Mouse (Mus musculus) intestine, postnatal 0 days (tissue): ENCODE results near the gene Dnmt1. TPM values are rescaled to one million over a fixed set of nuclear protein-coding genes. Genes with fewer than 3 reads are reported as not detected.
A peak's percentile ranks its signal among the peaks of the same experiment; 100 is the strongest.

ENCODE experiments used
- ATAC-seq: fragments of 200-750 bp; cut with Nextera tagmentation; 2 replicates; pipeline ENCODE4 v1.8.0; 2017; ENCODE audit warnings: mild to moderate bottlenecking, moderate TSS enrichment, moderate library complexity
- H3K27ac ChIP-seq: fragments of 300-500 bp; sonication (generic); 2 replicates; pipeline ENCODE4 v1.5.1; 2014; ENCODE audit warnings: mild to moderate bottlenecking, low read depth, low read length, moderate library complexity
- H3K27me3 ChIP-seq: fragments of 300-500 bp; sonication (generic); replicated peaks from 2 replicates; pipeline ENCODE4 v1.6.1; 2014; ENCODE audit warnings: low read length, mixed read lengths; ENCODE audit not compliant: control insufficient read depth, insufficient read depth
- H3K36me3 ChIP-seq: fragments of 300-500 bp; sonication (generic); 2 replicates; pipeline ENCODE4 v1.6.1; 2014; ENCODE audit warnings: mild to moderate bottlenecking, moderate library complexity; ENCODE audit not compliant: control insufficient read depth, insufficient read depth
- H3K4me1 ChIP-seq: fragments of 300-500 bp; sonication (generic); replicated peaks from 2 replicates; pipeline ENCODE4 v1.6.1; 2014; ENCODE audit warnings: antibody characterized with exemption, low read length, mixed read lengths; ENCODE audit not compliant: control insufficient read depth, insufficient read depth
- H3K4me2 ChIP-seq: fragments of 300-500 bp; sonication (generic); replicated peaks from 2 replicates; pipeline ENCODE4 v1.6.1; 2014; ENCODE audit warnings: low read depth, mild to moderate bottlenecking, moderate library complexity
- H3K4me3 ChIP-seq: fragments of 300-500 bp; sonication (generic); 2 replicates; pipeline ENCODE4 v1.5.1; 2014; ENCODE audit warnings: low read depth, low read length
- H3K9ac ChIP-seq: fragments of 300-500 bp; sonication (generic); 2 replicates; pipeline ENCODE4 v1.6.1; 2014; ENCODE audit warnings: mild to moderate bottlenecking, low read depth, low read length
- H3K9me3 ChIP-seq: fragments of 300-500 bp; sonication (generic); 2 replicates; pipeline ENCODE4 v1.6.1; 2016; ENCODE audit warnings: mixed run types; ENCODE audit not compliant: control insufficient read depth
- CTCF ChIP-seq: sonication (generic); IDR thresholded peaks from 2 replicates; pipeline ENCODE4 v1.5.1; 2016; ENCODE audit warnings: low read depth, mild to moderate bottlenecking, control low read depth, antibody characterized with exemption, moderate library complexity
- WGBS: fragments of 180-500 bp; shearing (Covaris S2); extraction: QIAGEN DNeasy Blood & Tissue Kit; methylation state at CpG from one replicate; pipeline ENCODE4 v1.1.7; 2014; 5-methylcytosine and 5-hydroxymethylcytosine counted together
- polyA plus RNA-seq: library from polyadenylated mRNA; unstranded; fragments of >200 nt; fragmentation: Nextera tagmentation; extraction: Ambion mirVana; gene quantifications from 2 replicates; pipeline ENCODE4 v1.2.1, GENCODE M21; 2015

Gene Dnmt1
- polyA plus RNA-seq, 1 experiment from 2014 or later: 19.2 TPM

DNA sequence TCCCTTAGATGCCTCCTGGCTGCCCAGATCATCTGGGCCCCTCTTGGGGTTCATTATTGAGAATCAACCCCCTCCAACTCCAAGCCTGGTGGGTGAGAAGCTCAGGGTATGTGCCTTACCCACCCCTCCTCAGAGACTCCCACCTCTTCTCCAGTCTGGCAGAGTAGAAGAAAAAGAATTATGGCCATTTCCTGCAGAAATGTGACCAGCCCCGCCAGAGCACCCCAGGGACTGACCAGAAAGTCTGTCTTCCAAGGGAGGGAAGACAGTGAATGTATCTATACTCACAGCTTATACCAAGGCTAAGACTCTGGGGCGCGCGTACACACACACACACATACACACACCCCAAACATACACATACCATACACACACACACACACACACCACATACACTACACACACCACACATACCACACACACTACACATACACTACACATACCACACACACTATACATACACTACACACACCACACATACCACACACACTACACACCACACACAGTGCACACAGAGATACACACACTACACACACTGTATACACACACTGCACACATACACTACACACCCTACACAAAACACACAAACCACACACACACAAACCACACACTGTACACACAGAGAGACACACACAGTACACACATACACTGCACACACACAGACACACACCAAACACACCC lies 13.5 kb upstream of the Dnmt1 start:
- no peak overlapping the region for H3K9ac ChIP-seq
- ATAC-seq: no peak

GRCm38 (mm10) chr9:20972141-20972992 lies 12.7 kb upstream of the Dnmt1 start:
- 38% methylated on average over 28 of the region's 28 CpGs for WGBS
- peak overlapping the region; percentile 83 for H3K27ac ChIP-seq
- H3K4me2 ChIP-seq: peak overlapping the region; percentile 40
- peaks cover 9% of the 10 kb centered on the region for H3K4me1 ChIP-seq
- H3K36me3 ChIP-seq: peaks cover 17% of the 10 kb centered on the region
- no peaks in the 10 kb centered on the region for H3K27me3 ChIP-seq
- TF ChIP-seq CTCF: no peak
- H3K4me3 ChIP-seq: 0 out of 2 replicates have a peak overlapping the region, but pooled peaks have one; percentile 1
- no peak overlapping the region for H3K9ac ChIP-seq
- ATAC-seq: 0 out of 2 replicates have a peak, but pooled peaks have one; percentile 8
- H3K9me3 ChIP-seq: no peaks in the 10 kb centered on the region

More for the DNA sequence above, 13.5 kb upstream of the Dnmt1 start:
- WGBS: 67% methylated on average over 4 of the region's 4 CpGs
- Histone ChIP-seq H3K9me3 (no peaks in the 10 kb centered on the region), H3K27ac (no peak overlapping the region; the same call in 1 of the 2 replicates), H3K4me3 (no peak overlapping the region), H3K4me1 (peaks cover 9% of the 10 kb centered on the region), H3K4me2 (peak overlapping the region; percentile 40; the same call in 1 of the 2 replicates), H3K27me3 (no peaks in the 10 kb centered on the region), H3K36me3 (peaks cover 9% of the 10 kb centered on the region; the same call in 1 of the 2 replicates)
- no peak for TF ChIP-seq CTCF

DNA sequence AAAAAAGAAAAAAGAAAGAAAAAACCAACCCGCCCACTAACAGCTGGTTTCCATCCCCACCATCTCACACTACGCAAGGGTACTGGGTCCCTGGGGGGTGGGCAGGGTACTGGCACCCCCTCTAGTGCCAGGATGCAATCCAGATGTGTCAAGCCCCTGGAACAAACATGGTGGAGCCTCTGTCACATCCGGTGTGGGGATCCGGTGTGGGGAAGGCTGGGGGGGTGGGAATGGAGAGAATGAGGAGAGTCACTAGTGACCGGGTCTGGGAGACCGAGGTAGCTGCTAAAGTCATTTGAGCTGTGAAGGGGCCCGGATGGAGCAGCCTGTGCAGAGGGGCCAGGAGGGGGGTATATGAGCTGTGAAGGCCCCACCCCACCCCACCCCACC lies 12.1 kb upstream of the Dnmt1 start:
- peaks cover 23% of the 10 kb centered on the region for H3K36me3 ChIP-seq
- WGBS: 51% methylated on average over 7 of the region's 7 CpGs
- TF ChIP-seq CTCF: no peak
- peak overlapping the region; percentile 40; the same call in 1 of the 2 replicates for H3K4me2 ChIP-seq
- no peaks in the 10 kb centered on the region for H3K27me3 ChIP-seq
- ATAC-seq: no peak
- peaks cover 9% of the 10 kb centered on the region for H3K4me1 ChIP-seq
- H3K4me3 ChIP-seq: no peak overlapping the region
- no peaks in the 10 kb centered on the region for H3K9me3 ChIP-seq
- H3K27ac ChIP-seq: peak overlapping the region; percentile 83
- H3K9ac ChIP-seq: no peak overlapping the region

- H3K4me2 ChIP-seq: no peak overlapping the region
- no peak for TF ChIP-seq CTCF
- H3K27me3 ChIP-seq: no peaks in the 10 kb centered on the region
- H3K9ac ChIP-seq: no peak overlapping the region
- H3K36me3 ChIP-seq: peaks cover 28% of the 10 kb centered on the region
- no peak overlapping the region for H3K4me3 ChIP-seq
- WGBS: 74% methylated on average over 5 of the region's 5 CpGs
- no peak for ATAC-seq
- no peak overlapping the region for H3K27ac ChIP-seq
- no peaks in the 10 kb centered on the region for H3K9me3 ChIP-seq
- H3K4me1 ChIP-seq: no peaks in the 10 kb centered on the region
Observed at GRCm38 (mm10) chr9:20966747-20967146, 7.1 kb upstream of the Dnmt1 start.

DNA sequence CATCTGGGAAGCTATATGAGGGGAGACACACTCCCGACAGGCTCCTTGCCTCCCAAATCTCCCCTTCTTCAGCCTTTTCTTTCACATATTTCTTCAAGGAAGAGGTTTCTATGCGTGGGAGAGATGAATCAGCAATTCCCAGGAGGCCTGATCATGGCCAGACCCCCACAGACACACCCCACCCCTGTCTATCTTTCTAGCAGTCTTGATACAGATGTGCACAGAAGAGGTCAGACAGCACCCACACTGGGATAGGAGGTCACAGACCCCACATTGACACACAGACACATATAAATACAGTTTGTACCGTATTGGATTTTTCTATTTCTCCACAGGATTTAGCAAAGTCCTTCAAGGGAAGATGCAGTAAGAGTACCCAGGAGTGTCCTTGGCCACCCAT lies 6.3 kb upstream of the Dnmt1 start:
- no peaks in the 10 kb centered on the region for H3K27me3 ChIP-seq
- no peak overlapping the region for H3K4me3 ChIP-seq
- no peak overlapping the region for H3K27ac ChIP-seq
- WGBS: 81% methylated on average over 3 of the region's 3 CpGs
- TF ChIP-seq CTCF: no peak
- H3K4me2 ChIP-seq: no peak overlapping the region
- H3K36me3 ChIP-seq: peaks cover 28% of the 10 kb centered on the region
- ATAC-seq: no peak
- H3K4me1 ChIP-seq: no peaks in the 10 kb centered on the region
- no peaks in the 10 kb centered on the region for H3K9me3 ChIP-seq
- no peak overlapping the region for H3K9ac ChIP-seq

GRCm38 (mm10) chr9:20965606-20966005 lies 5.9 kb upstream of the Dnmt1 start:
- H3K4me3 ChIP-seq: no peak overlapping the region
- no peak overlapping the region for H3K4me2 ChIP-seq
- WGBS: 78% methylated on average over 4 of the region's 4 CpGs
- no peaks in the 10 kb centered on the region for H3K27me3 ChIP-seq
- H3K4me1 ChIP-seq: no peaks in the 10 kb centered on the region
- H3K9ac ChIP-seq: no peak overlapping the region
- no peak overlapping the region for H3K27ac ChIP-seq
- TF ChIP-seq CTCF: no peak
- ATAC-seq: no peak
- H3K9me3 ChIP-seq: no peaks in the 10 kb centered on the region
- H3K36me3 ChIP-seq: peaks cover 28% of the 10 kb centered on the region
